Mouse (Mus musculus): ENCODE results near the gene Taok3.

DNA sequence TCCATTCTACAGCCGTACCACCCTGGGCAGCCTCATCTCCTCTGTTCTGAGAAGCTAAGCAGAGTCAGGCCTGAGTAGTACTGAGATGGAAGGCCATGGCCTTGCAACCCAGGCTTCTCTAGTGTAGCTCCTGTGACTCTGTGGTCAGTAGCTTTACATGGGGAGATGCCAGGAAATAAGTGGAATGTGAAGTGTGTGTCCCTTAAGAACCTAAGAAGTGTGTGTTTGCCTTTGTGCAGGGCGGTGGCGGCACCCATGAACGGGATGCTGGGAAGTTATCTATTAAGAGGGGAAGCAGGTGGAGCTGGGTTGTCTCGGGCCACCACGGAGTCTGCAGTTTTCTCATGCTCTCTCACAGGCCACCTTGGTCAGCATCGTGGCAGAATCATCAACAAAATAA lies 76.6 kb downstream of the Taok3 start:
- TF ChIP-seq CTCF (IDR thresholded peaks at IDR 0.05; ENCODE audit: low read depth, low read length) (no peak), TAL1 (conservative IDR thresholded peaks at IDR 0.05; ENCODE audit: low read depth, low read length) (no peak), GATA2 (IDR thresholded peaks at IDR 0.05; ENCODE audit: borderline replicate concordance, low read depth, low read length) (no peak), GATA1 (IDR thresholded peaks at IDR 0.05; ENCODE audit: borderline replicate concordance, low read length) (no peak), POLR2AphosphoS5 (IDR thresholded peaks at IDR 0.05; ENCODE audit: insufficient replicate concordance, low read depth, low read length) (no peak)

Measured in G1E (cell line).